Mouse (Mus musculus) embryo, embryonic 11 days (tissue): ENCODE measurements around the gene Ppif.

Experiments used
- DNase-seq: peaks from one replicate; pipeline ENCODE4 v3.0.0-alpha.2; 2015

The Ppif gene

GRCm38 (mm10) chr14:25693888-25694568, at the start of gene Ppif:
Gene Ppif (plus strand): TSS chr14:25694154.
- DNase-seq, result peak; percentile 97

DNA sequence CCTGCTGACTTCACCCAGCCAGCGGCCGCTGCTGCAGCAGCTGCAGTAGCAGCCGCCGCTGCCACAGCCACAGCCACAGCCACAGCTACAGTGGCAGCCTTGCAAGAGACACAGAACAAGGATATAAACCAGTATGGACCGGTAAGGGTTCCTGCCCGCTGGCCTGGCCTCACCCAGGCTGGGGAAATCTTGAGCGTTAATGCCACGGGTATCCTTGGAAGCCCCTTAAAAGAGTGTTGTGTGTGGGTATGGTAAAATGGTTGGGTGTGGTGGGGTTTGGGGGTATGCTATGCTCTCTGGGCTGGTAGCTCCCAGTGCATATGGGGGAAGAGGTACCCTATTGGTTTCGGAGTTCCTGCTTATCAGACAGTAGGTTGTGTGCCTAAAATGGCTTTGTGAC, 48.2 kb upstream of the Ppif start:
- no peak for DNase-seq

- DNase-seq, result peak; percentile 75
These were observed 47.8 kb upstream of the Ppif start for GRCm38 (mm10) chr14:25646161-25646621.

- DNase-seq, result no peak
These were observed 42.8 kb upstream of the Ppif start for GRCm38 (mm10) chr14:25651131-25651530.

DNA sequence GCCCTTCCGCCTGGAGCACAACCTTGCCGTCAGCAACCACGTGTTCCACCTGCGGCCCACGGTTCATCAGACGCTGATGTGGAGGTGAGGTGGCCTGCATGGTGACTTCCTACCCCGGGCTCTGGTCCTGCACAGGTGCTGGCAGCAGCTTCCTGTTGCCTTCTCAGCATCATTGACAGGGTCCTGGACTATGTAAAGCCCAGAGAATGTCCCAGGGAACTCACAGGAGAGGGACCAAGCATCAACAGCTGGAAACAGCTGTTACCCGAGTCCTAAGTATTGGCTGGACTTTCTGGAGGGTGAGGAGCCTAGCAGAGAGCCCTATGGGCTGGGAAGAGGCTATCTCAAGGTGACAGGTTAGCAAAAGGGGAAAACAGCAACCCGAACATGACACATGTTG, 42.0 kb upstream of the Ppif start:
- DNase-seq, result no peak

DNA sequence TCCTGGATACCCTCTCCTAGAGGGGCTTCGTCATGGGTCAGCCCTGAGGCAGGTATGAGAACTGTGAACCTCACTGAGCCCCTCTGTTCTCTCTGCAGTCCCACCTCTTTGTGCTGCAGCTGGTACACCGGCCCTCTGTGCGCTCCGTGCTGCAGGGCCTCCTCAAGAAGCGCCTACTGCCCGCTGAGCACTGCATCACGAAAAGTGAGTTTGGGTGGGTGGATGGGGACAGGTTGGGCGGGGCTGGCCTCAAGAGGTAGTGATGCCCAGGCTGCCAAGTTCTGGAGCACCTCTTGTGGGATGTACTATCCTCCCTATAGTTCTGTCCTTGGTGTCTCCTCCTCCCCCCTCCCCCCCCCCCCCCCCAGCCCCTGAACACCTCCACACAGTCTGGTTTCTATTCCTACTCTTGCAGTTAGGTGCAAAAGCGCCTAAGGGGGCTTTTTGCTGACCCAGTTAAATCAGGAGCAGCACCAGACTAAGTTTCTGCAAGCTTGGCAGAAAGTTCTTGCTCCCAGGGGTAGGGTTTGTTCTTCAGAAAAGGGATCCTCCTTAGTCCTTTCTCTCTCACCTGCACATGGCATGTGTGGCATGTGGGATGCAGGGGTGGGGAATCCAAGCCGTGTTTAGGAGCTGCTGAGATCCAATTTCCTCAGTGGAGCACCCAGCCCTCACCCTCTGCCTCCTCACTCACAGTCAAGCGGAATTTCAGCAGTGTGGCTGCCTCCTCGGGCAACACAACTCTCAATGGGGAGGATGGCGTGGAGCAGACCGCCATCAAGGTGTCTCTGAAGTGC, 39.4 kb upstream of the Ppif start:
- DNase-seq, result no peak

DNA sequence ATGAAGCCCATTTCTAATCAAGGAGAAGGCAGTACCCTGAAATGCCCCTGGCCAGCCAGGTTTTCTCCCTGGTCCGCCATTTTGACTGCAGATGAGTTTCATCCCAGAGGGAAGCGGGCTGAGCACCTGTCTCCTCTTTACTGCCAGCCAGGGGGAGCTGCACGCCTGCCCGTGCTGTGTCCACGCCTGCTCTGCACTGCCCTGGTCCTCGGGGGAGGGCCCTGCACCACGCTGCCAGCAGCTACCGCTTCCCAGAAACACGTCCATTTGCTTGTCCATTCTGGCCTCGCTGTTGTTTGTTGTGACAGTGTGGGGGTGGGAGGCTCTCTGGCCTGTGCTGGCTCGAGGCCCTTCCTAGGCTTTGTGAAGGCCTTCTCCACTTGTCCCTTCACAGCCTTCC, 33.3 kb upstream of the Ppif start:
- DNase-seq, result peak; percentile 21

- DNase-seq, result no peak
These were observed 32.6 kb upstream of the Ppif start for GRCm38 (mm10) chr14:25661185-25661920.

DNA sequence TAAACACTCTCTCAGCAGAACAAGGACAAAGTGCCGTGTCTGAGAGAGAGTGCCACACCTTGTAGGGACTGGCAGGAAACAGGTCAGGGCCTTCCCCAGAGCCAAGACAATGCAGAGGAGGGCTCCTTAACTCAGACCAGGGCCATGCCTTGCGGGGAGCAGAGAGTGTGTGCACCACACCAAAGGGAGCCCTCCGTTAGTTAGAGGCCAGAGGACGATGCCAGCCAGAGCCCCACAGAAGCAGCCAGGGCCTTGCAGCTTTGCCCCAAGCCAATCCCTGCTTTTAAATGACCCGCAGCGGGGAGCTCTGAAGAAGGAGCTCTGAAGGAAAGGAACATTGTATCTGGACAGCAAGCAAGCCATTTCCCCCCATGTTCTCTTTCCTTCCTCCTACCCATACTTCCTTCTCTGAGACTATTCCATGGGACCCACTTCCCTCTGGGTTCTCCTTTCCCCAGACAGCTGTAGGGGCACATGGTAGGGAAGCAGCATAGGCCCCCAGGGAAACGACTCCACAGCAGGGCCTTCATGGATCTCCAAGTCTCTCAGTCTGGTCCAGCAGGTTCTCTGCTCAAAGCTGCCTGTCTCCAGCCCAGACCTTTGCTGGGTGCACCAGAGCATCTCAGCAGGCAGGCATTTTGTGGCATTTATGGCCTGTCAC, 30.2 kb upstream of the Ppif start:
- no peak for DNase-seq

GRCm38 (mm10) chr14:25664310-25664695, 29.7 kb upstream of the Ppif start:
- DNase-seq, result no peak

GRCm38 (mm10) chr14:25665314-25665970, 28.5 kb upstream of the Ppif start:
- no peak for DNase-seq

- peak; percentile 27 for DNase-seq
These were observed 27.1 kb upstream of the Ppif start for GRCm38 (mm10) chr14:25666668-25667376.

DNA sequence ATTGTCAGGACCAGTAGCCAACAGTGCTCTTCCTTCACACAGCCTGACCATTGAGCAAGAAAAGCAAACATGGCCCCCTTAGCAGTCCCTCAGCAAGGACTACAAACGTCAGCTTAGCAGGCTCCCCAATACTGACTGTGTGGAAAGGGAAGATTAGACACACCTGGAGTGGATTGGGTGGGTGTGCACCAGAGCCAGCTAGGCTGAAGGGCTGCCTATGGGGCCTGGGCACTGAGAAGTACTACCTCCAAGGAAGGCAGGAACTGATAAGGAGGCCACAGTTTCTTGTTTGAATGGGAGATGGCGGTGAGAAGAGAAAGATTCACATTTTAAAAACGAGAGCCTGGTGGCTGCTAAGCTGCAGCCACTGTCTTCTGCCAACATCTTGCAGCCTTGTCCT, 26.4 kb upstream of the Ppif start:
- no peak for DNase-seq

DNA sequence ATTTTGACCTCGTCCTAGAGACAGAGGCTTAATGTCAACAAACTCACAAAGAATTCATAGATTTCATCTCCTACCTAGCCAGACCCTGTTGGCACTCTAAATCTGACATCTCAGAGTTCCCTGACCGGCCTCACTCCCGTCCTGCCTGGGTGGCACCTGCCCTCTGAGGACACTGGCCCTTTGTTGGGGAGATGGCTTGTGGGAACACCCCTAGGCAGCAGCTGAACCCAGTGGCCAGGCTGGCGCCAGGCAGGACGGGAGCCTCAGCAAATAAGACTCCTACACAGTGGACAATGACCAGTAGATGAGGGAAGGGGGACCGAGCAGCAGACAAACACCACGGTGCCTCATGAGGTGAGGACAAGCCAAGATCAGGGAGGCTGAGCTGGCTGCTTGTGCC, 14.3 kb upstream of the Ppif start:
- no peak for DNase-seq

GRCm38 (mm10) chr14:25682020-25682419, 11.9 kb upstream of the Ppif start:
- DNase-seq, result no peak

DNA sequence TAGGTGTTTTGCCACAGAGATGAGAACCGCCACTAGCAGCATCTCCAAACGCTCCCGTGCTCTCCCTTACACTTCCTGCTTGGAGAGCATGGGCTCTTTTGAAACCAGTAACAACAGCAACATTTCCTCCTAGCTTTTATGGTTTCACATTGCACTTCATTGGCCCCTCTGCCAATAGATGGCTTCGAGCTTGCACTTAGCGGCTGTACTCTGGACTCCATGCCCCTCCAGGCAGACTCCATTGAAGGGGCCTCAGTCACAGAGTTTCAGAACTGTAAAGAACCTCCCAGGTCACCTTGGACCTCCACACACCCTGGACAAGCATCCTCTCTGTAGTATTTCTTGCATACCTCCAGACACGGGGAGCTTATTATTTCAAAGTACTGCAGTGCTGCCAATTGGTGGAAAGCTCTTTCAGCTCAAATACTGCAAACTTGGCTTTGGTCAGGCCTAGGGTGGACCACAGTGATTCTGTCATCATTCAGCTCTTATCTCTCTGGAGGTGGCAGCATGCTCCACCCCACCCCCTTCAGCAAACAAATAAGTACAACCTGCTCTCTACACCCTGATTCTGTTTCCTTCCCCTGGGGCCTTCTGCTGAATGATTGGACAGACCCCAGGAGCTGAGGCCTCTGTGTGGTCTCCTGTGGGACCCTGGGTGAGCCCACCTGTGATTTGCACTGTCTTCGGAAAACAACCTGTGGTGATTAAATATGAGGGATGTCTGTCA, 7.6 kb upstream of the Ppif start:
- DNase-seq, result no peak

- no peak for DNase-seq
These were observed 6.7 kb upstream of the Ppif start for GRCm38 (mm10) chr14:25686983-25687901.

- DNase-seq, result no peak
These were observed 575 bp upstream of the Ppif start for GRCm38 (mm10) chr14:25693271-25693887.

DNA sequence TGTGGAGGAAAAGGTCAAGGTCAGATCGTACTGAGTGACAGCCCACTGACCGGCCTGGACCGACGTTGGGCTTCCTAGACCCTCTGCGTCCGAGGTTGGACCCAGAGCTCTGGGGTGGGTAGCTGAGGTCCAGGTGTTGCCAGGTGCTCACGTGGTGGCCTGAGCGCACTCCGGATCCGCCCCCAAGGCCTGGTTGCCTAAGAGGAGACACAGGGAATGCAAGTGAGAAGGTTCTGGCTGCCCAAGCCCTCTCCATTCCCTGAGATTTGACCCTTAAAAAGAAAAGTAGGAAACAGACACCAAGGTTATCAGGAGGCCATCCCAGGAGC, 579 bp downstream of the Ppif start:
- DNase-seq, result peak; percentile 48

DNA sequence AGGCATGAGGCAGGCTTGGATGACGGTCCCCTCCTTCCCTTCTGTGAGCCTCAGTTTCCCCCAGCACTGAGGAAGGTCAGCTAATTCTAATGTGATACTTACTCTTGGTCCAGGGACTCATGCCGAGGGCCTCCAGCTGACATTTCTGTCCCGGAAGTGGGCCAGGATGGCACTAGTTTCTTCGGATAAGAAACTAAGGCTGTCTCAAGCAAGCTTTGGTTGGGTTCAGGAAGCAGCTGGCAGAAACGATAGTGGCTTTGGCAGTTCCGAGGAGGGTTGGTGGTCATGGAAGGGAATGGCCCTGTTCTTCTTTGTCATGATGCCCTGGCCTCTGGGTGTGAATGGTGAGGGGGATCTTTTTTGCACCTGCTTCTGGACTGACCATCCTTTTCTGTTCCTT, 1.1 kb downstream of the Ppif start:
- no peak for DNase-seq
